Mouse (Mus musculus) liver, postnatal 0 days (tissue): ENCODE results near the gene Gpr84.

ENCODE experiments used
- CTCF ChIP-seq: sonication (generic); IDR thresholded peaks from 2 replicates; pipeline ENCODE4 v1.5.1; 2016; ENCODE audit warnings: antibody characterized with exemption, low read depth
- EP300 ChIP-seq: IDR thresholded peaks from 2 replicates; pipeline ENCODE4 v1.6.1; 2016; ENCODE audit warnings: antibody characterized with exemption, low read depth, mild to moderate bottlenecking

DNA sequence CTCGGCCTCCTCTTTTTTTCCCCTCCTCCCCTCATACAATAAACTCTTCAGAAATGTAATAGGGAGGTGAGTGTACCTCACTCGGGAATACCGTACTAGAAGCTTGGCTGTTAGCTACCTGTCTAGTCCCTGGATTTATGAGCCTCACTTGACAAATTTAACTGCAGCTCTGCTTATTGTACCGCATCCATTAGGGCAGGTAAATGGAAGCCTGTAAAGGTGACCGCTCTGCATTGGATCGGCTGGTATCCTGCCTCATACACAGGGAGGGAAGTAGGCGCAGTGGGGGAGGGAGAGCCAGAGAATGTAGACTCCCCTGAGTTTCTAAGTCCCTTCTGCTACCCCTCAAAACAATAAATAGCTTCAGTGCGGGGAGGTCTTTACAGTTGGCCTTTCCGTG is 19.6 kb downstream of the Gpr84 start:
- TF ChIP-seq EP300, result no peak
- TF ChIP-seq CTCF, result no peak
